Mouse (Mus musculus): Measurements from ENCODE around the gene Pde4d. TPM values are rescaled to one million over a fixed set of nuclear protein-coding genes. Genes with fewer than 3 reads are reported as not detected.
A peak's percentile ranks its signal among the peaks of the same experiment; 100 is the strongest.

Gene Pde4d
- polyA plus RNA-seq, 1 experiment from 2014 or later: 13.5 TPM

- Histone ChIP-seq H3K4me1 (replicated peaks) (peaks cover 25% of the 10 kb centered on the region), H3K27me3 (ENCODE audit: insufficient read depth, poor library complexity, severe bottlenecking) (no peaks in the 10 kb centered on the region), H3K4me3 (peak overlapping the region; percentile 50), H3K9me3 (no peaks in the 10 kb centered on the region), H3K27ac (peak overlapping the region; percentile 78), H3K36me3 (no peaks in the 10 kb centered on the region)
- DNase-seq (ENCODE audit: low spot score): peak; percentile 64
- 7% methylated on average over 8 of the region's 8 CpGs for WGBS
Measured at GRCm38 (mm10) chr13:109440331-109440730, 990.6 kb downstream of the Pde4d start.

- Histone ChIP-seq H3K36me3 (no peaks in the 10 kb centered on the region), H3K4me1 (replicated peaks) (peaks cover 25% of the 10 kb centered on the region), H3K4me3 (peak overlapping the region; percentile 50), H3K9me3 (no peaks in the 10 kb centered on the region), H3K27me3 (ENCODE audit: insufficient read depth, poor library complexity, severe bottlenecking) (no peaks in the 10 kb centered on the region), H3K27ac (peak overlapping the region; percentile 78)
- peak; percentile 86 for DNase-seq (ENCODE audit: low spot score)
- WGBS: under 1% methylated on average over 12 of the region's 12 CpGs
Measured at GRCm38 (mm10) chr13:109440881-109441280, 991.1 kb downstream of the Pde4d start.

GRCm38 (mm10) chr13:109441401-109441973 is 991.7 kb downstream of the Pde4d start:
- peaks cover 25% of the 10 kb centered on the region for H3K4me1 ChIP-seq (replicated peaks)
- no peaks in the 10 kb centered on the region for H3K27me3 ChIP-seq (ENCODE audit: insufficient read depth, poor library complexity, severe bottlenecking)
- no peaks in the 10 kb centered on the region for H3K9me3 ChIP-seq
- peak overlapping the region; percentile 78 for H3K27ac ChIP-seq
- H3K4me3 ChIP-seq: peak overlapping the region; percentile 50
- H3K36me3 ChIP-seq: no peaks in the 10 kb centered on the region
- peak; percentile 8 for DNase-seq (ENCODE audit: low spot score)
- WGBS: 48% methylated on average over 12 of the region's 12 CpGs

- H3K9me3 ChIP-seq: 0 out of 2 replicates have a peak, but pooled peaks cover 2% of the 10 kb centered on the region
- no peaks in the 10 kb centered on the region for H3K27me3 ChIP-seq (ENCODE audit: insufficient read depth, poor library complexity, severe bottlenecking)
- H3K36me3 ChIP-seq: no peaks in the 10 kb centered on the region
- 91% methylated on average over 7 of the region's 7 CpGs for WGBS
- H3K4me1 ChIP-seq (replicated peaks): peaks cover 10% of the 10 kb centered on the region
- no peak for DNase-seq (ENCODE audit: low spot score)
- no peak overlapping the region for H3K27ac ChIP-seq
- no peak overlapping the region for H3K4me3 ChIP-seq
Measured at GRCm38 (mm10) chr13:109446138-109446537, 996.4 kb downstream of the Pde4d start.

GRCm38 (mm10) chr13:109448121-109448520 is 998.4 kb downstream of the Pde4d start:
- Histone ChIP-seq H3K4me1 (replicated peaks) (0 out of 2 replicates have a peak, but pooled peaks cover 10% of the 10 kb centered on the region), H3K27me3 (ENCODE audit: insufficient read depth, poor library complexity, severe bottlenecking) (no peaks in the 10 kb centered on the region), H3K36me3 (no peaks in the 10 kb centered on the region), H3K27ac (no peak overlapping the region), H3K4me3 (no peak overlapping the region), H3K9me3 (0 out of 2 replicates have a peak, but pooled peaks cover 5% of the 10 kb centered on the region)
- 81% methylated on average over 5 of the region's 5 CpGs for WGBS
- no peak for DNase-seq (ENCODE audit: low spot score)

- H3K9me3 ChIP-seq: no peaks in the 10 kb centered on the region
- no peak for DNase-seq (ENCODE audit: low spot score)
- H3K4me3 ChIP-seq: no peak overlapping the region
- H3K4me1 ChIP-seq (replicated peaks): no peaks in the 10 kb centered on the region
- H3K27ac ChIP-seq: no peak overlapping the region
- H3K27me3 ChIP-seq (ENCODE audit: insufficient read depth, poor library complexity, severe bottlenecking): no peaks in the 10 kb centered on the region
- H3K36me3 ChIP-seq: no peaks in the 10 kb centered on the region
Measured at GRCm38 (mm10) chr13:109474344-109474743, 1024.6 kb downstream of the Pde4d start.

GRCm38 (mm10) chr13:109481446-109481845 is 1031.7 kb downstream of the Pde4d start:
- no peak overlapping the region for H3K4me3 ChIP-seq
- no peaks in the 10 kb centered on the region for H3K36me3 ChIP-seq
- H3K27me3 ChIP-seq (ENCODE audit: insufficient read depth, poor library complexity, severe bottlenecking): no peaks in the 10 kb centered on the region
- peaks cover 8% of the 10 kb centered on the region; the same call in 1 of the 2 replicates for H3K4me1 ChIP-seq (replicated peaks)
- DNase-seq (ENCODE audit: low spot score): no peak
- WGBS: 51% methylated on average over 7 of the region's 7 CpGs
- no peaks in the 10 kb centered on the region for H3K9me3 ChIP-seq
- H3K27ac ChIP-seq: no peak overlapping the region

- H3K4me1 ChIP-seq (replicated peaks): peaks cover 9% of the 10 kb centered on the region; the same call in 1 of the 2 replicates
- DNase-seq (ENCODE audit: low spot score): no peak
- no peaks in the 10 kb centered on the region for H3K36me3 ChIP-seq
- H3K4me3 ChIP-seq: no peak overlapping the region
- no peak overlapping the region for H3K27ac ChIP-seq
- no peaks in the 10 kb centered on the region for H3K9me3 ChIP-seq
- WGBS: 51% methylated on average over 6 of the region's 6 CpGs
- H3K27me3 ChIP-seq (ENCODE audit: insufficient read depth, poor library complexity, severe bottlenecking): no peaks in the 10 kb centered on the region
Measured at GRCm38 (mm10) chr13:109486166-109486565, 1036.4 kb downstream of the Pde4d start.

GRCm38 (mm10) chr13:109487378-109487777 is 1037.6 kb downstream of the Pde4d start:
- DNase-seq (ENCODE audit: low spot score): no peak
- H3K9me3 ChIP-seq: no peaks in the 10 kb centered on the region
- no peaks in the 10 kb centered on the region for H3K27me3 ChIP-seq (ENCODE audit: insufficient read depth, poor library complexity, severe bottlenecking)
- H3K36me3 ChIP-seq: no peaks in the 10 kb centered on the region
- 83% methylated on average over 2 of the region's 2 CpGs for WGBS
- no peak overlapping the region for H3K27ac ChIP-seq
- peaks cover 17% of the 10 kb centered on the region for H3K4me1 ChIP-seq (replicated peaks)
- H3K4me3 ChIP-seq: no peak overlapping the region

GRCm38 (mm10) chr13:109490853-109491252 is 1041.1 kb downstream of the Pde4d start:
- DNase-seq (ENCODE audit: low spot score): no peak
- Histone ChIP-seq H3K9me3 (no peaks in the 10 kb centered on the region), H3K36me3 (no peaks in the 10 kb centered on the region), H3K4me3 (no peak overlapping the region), H3K27ac (peak overlapping the region; percentile 12; the same call in 1 of the 2 replicates), H3K27me3 (ENCODE audit: insufficient read depth, poor library complexity, severe bottlenecking) (no peaks in the 10 kb centered on the region), H3K4me1 (replicated peaks) (peaks cover 14% of the 10 kb centered on the region)
- WGBS: 45% methylated on average over 2 of the region's 2 CpGs

GRCm38 (mm10) chr13:109491829-109492228 is 1042.1 kb downstream of the Pde4d start:
- Histone ChIP-seq H3K9me3 (no peaks in the 10 kb centered on the region), H3K4me1 (replicated peaks) (peaks cover 8% of the 10 kb centered on the region; the same call in 1 of the 2 replicates), H3K36me3 (no peaks in the 10 kb centered on the region), H3K27me3 (ENCODE audit: insufficient read depth, poor library complexity, severe bottlenecking) (no peaks in the 10 kb centered on the region), H3K27ac (no peak overlapping the region), H3K4me3 (no peak overlapping the region)
- DNase-seq (ENCODE audit: low spot score): no peak
- WGBS: 47% methylated on average over 4 of the region's 4 CpGs

GRCm38 (mm10) chr13:109500336-109500735 is 1050.6 kb downstream of the Pde4d start:
- 90% methylated on average over 9 of the region's 9 CpGs for WGBS
- no peak for DNase-seq (ENCODE audit: low spot score)
- H3K36me3 ChIP-seq: no peaks in the 10 kb centered on the region

GRCm38 (mm10) chr13:109502796-109503195 is 1053.0 kb downstream of the Pde4d start:
- no peaks in the 10 kb centered on the region for H3K27me3 ChIP-seq (ENCODE audit: insufficient read depth, poor library complexity, severe bottlenecking)
- WGBS: 89% methylated on average over 7 of the region's 7 CpGs
- no peaks in the 10 kb centered on the region for H3K36me3 ChIP-seq
- DNase-seq (ENCODE audit: low spot score): no peak
- H3K9me3 ChIP-seq: no peaks in the 10 kb centered on the region
- no peak overlapping the region for H3K4me3 ChIP-seq
- H3K4me1 ChIP-seq (replicated peaks): no peaks in the 10 kb centered on the region
- H3K27ac ChIP-seq: no peak overlapping the region

More at GRCm38 (mm10) chr13:109500336-109500735, 1050.6 kb downstream of the Pde4d start:
- Histone ChIP-seq H3K27me3 (ENCODE audit: insufficient read depth, poor library complexity, severe bottlenecking) (no peaks in the 10 kb centered on the region), H3K27ac (no peak overlapping the region), H3K9me3 (no peaks in the 10 kb centered on the region), H3K4me1 (replicated peaks) (no peaks in the 10 kb centered on the region), H3K4me3 (no peak overlapping the region)
